Mouse (Mus musculus) spleen, adult 2 months (tissue): ENCODE data around the gene Elmo2.

ENCODE experiments used
- CTCF ChIP-seq: fragments of 200-500 bp; IDR thresholded peaks from 2 replicates; pipeline ENCODE4 v1.5.1; 2011; ENCODE audit warnings: mild to moderate bottlenecking, inconsistent platforms; ENCODE audit not compliant: insufficient read depth, insufficient read length, insufficient replicate concordance; ENCODE audit errors: extremely low read depth
- POLR2A ChIP-seq: fragments of 200-500 bp; IDR thresholded peaks from 2 replicates; pipeline ENCODE4 v1.6.1; 2011; ENCODE audit warnings: low read depth, low read length, inconsistent platforms

DNA sequence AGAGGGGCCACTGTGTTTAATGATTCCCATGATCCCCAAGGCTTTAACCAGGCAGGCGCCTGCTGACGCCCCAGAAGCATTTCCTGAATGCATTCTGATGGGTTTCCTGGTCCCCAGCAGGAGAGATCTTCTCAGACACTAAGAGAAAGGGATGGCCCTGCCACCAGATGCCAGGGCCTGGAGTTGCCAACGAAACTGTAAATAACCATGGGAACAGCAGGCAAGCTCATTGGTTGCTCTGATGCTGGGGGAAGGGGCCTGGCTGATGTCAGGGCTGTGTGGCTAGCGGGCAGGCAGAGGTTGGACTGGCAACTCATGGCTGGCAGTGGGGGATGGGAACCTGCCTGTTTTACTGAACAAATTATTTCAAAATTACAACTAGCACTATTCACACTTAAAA is 52.7 kb downstream of the Elmo2 start:
- no peak for TF ChIP-seq POLR2A
- no peak for TF ChIP-seq CTCF
